ENCODE assay signal across 8 mouse cellular contexts in genomic region chr12:4038061-4039041, GRCm38 (mm10). TPM values are rescaled to one million over a fixed set of nuclear protein-coding genes. Genes with fewer than 3 reads are reported as not detected.
DNase-seq lines count a peak whose midpoint lies in the region; ATAC-seq and TF ChIP-seq lines count a peak whose summit lies in the region.

Efr3b (minus strand) TSS chr12:4038915.

- TF ChIP-seq POLR2A in CH12.LX (IDR thresholded peaks at IDR 0.05; ENCODE audit: low read depth, low read length), result no peak

- H3K36me3 ChIP-seq in CH12.LX (replicated peaks in 1 of 2; ENCODE audit: control insufficient read depth in 1 of 2, insufficient read depth in 1 of 2, low read length in 1 of 2), result no peaks in the 10 kb centered on the region
- H3K36me3 ChIP-seq in forebrain, embryonic 15.5 days, result no peaks in the 10 kb centered on the region
- no peaks in the 10 kb centered on the region for H3K36me3 ChIP-seq in liver, embryonic 13.5 days
- no peaks in the 10 kb centered on the region for H3K36me3 ChIP-seq in stomach, embryonic 15.5 days

- peak within 1 kb of the TSS; percentile 38 to 67 (median 57) for H3K4me3 ChIP-seq in CH12.LX (replicated peaks in 1 of 3; ENCODE audit: low read depth in 2 of 3, low read length in 2 of 3, poor library complexity in 1 of 3)
- peak within 1 kb of the TSS; percentile 90 for H3K4me3 ChIP-seq in forebrain, embryonic 15.5 days
- peak within 1 kb of the TSS; percentile 58 for H3K4me3 ChIP-seq in liver, embryonic 13.5 days (replicated peaks)
- H3K4me3 ChIP-seq in stomach, embryonic 15.5 days (replicated peaks), result peak within 1 kb of the TSS; percentile 72

- no peak for TF ChIP-seq CTCF in CH12.LX (conservative IDR thresholded peaks at IDR 0.05 in 1 of 2, IDR thresholded peaks at IDR 0.05 in 1 of 2; ENCODE audit: low read depth in 2 of 2, low read length in 2 of 2)

- in situ Hi-C loops in CH12.LX (cut with MboI; ENCODE audit: low pct_ligation_motif_present, low pct_unique_long_range_greater_than_20kb, low sequenced_read_pairs), result loop anchor here (5.0 kb wide), 1 partner anchor 41 kb away; no protein-coding TSS in a partner anchor

- ATAC-seq in cerebellum, adult (ENCODE audit: insufficient number of reproducible peaks, low FRiP score, low TSS enrichment), result peak; percentile 74
- ATAC-seq in forebrain, embryonic 15.5 days (replicated peaks), result peak; percentile 96
- ATAC-seq in liver, embryonic 13.5 days (ENCODE audit: low read depth), result peak; percentile 86
- peak; percentile 94 for ATAC-seq in stomach, embryonic 15.5 days (ENCODE audit: insufficient read depth, low FRiP score, low read depth)

- dilution Hi-C loops in CH12.LX (cut with MboI; ENCODE audit: extremely low pct_ligation_motif_present, extremely low pct_unique_long_range_greater_than_20kb, low sequenced_read_pairs), result no loop called here

- no peaks in the 10 kb centered on the region for H3K9me3 ChIP-seq in CH12.LX (replicated peaks; ENCODE audit: low read length)
- no peaks in the 10 kb centered on the region for H3K9me3 ChIP-seq in forebrain, embryonic 15.5 days
- H3K9me3 ChIP-seq in liver, embryonic 13.5 days (replicated peaks), result no peaks in the 10 kb centered on the region
- H3K9me3 ChIP-seq in stomach, embryonic 15.5 days, result no peaks in the 10 kb centered on the region

- peaks cover 20% of the 10 kb centered on the region for H3K27me3 ChIP-seq in CH12.LX (replicated peaks)
- no peaks in the 10 kb centered on the region for H3K27me3 ChIP-seq in forebrain, embryonic 15.5 days
- peaks cover 78% of the 10 kb centered on the region for H3K27me3 ChIP-seq in liver, embryonic 13.5 days
- no peaks in the 10 kb centered on the region for H3K27me3 ChIP-seq in stomach, embryonic 15.5 days (replicated peaks)

- peak; percentile 74 for DNase-seq in CH12.LX (ENCODE audit: extremely low read depth)
- DNase-seq in heart, postnatal 10 days, result peak; percentile 73 to 81
- peak; percentile 77 to 90 for DNase-seq in kidney, postnatal 36 days
- peak; percentile 49 for DNase-seq in liver, embryonic 13.5 days
- peak; percentile 86 for DNase-seq in neural tube, embryonic 10.5 days (ENCODE audit: extremely low spot score, low spot score)

- peak within 1 kb of the TSS; percentile 77 for H3K4me2 ChIP-seq in CH12.LX (ENCODE audit: insufficient read depth, low read depth, poor library complexity, severe bottlenecking)
- peak within 1 kb of the TSS; percentile 62 for H3K4me2 ChIP-seq in forebrain, embryonic 15.5 days (replicated peaks)
- H3K4me2 ChIP-seq in liver, embryonic 13.5 days, result peak within 1 kb of the TSS; percentile 77
- H3K4me2 ChIP-seq in stomach, embryonic 15.5 days, result peak within 1 kb of the TSS; percentile 99

- no peak within 1 kb of the TSS for H3K27ac ChIP-seq in CH12.LX (ENCODE audit: insufficient read depth, low read depth)
- peak within 1 kb of the TSS; percentile 76 for H3K27ac ChIP-seq in forebrain, embryonic 15.5 days (replicated peaks)
- no peak within 1 kb of the TSS for H3K27ac ChIP-seq in liver, embryonic 13.5 days
- no peak within 1 kb of the TSS for H3K27ac ChIP-seq in stomach, embryonic 15.5 days

- intact Hi-C loops in heart, postnatal 10 days (cut with DNase I), result loop anchor here (2.0 kb wide), 1 partner anchor 54 kb away; no protein-coding TSS in a partner anchor

- peak within 1 kb of the TSS; percentile 40 for H3K9ac ChIP-seq in CH12.LX (ENCODE audit: insufficient read depth, low read depth)
- H3K9ac ChIP-seq in forebrain, embryonic 15.5 days (replicated peaks), result peak within 1 kb of the TSS; percentile 66
- H3K9ac ChIP-seq in liver, embryonic 13.5 days, result peak within 1 kb of the TSS; percentile 51
- H3K9ac ChIP-seq in stomach, embryonic 15.5 days, result peak within 1 kb of the TSS; percentile 60; the same call in 1 of the 2 replicates

- TF ChIP-seq EP300 in CH12.LX (IDR thresholded peaks at IDR 0.05; ENCODE audit: low read length), result no peak

- peaks cover 2 to 19% of the 10 kb centered on the region in 2 experiments; a peak in 3 of 4 replicates for H3K4me1 ChIP-seq in CH12.LX (ENCODE audit: control insufficient read depth in 1 of 2, insufficient read depth in 2 of 2)
- peaks cover 14% of the 10 kb centered on the region for H3K4me1 ChIP-seq in forebrain, embryonic 15.5 days
- H3K4me1 ChIP-seq in liver, embryonic 13.5 days (replicated peaks), result peaks cover 12% of the 10 kb centered on the region
- H3K4me1 ChIP-seq in stomach, embryonic 15.5 days, result no peaks in the 10 kb centered on the region

- no peaks in the 10 kb centered on the region for H3K79me2 ChIP-seq in CH12.LX (replicated peaks; ENCODE audit: control insufficient read depth, extremely low read depth, insufficient read depth, poor library complexity, severe bottlenecking)

- under 1% methylated on average over 76 of the region's 78 CpGs for WGBS in forebrain, embryonic 15.5 days
- 1% methylated on average over 78 of the region's 78 CpGs for WGBS in liver, embryonic 13.5 days (ENCODE audit: insufficient replicate concordance)
- under 1% methylated on average over 70 of the region's 78 CpGs for WGBS in stomach, embryonic 15.5 days

- TF ChIP-seq RAD21 in CH12.LX (IDR thresholded peaks at IDR 0.05; ENCODE audit: low read depth, low read length), result no peak

TF ChIP-seq in CH12.LX, 34 proteins besides CTCF, POLR2A, EP300 and RAD21:
- no peak for TF ChIP-seq HCFC1 (IDR thresholded peaks at IDR 0.05; ENCODE audit: low read depth, low read length)
- 0 out of 2 replicates have a peak, but pooled peaks have one; percentile 30 for TF ChIP-seq NRF1 (IDR thresholded peaks at IDR 0.05; ENCODE audit: low read depth, low read length)

RNA-seq across cellular contexts. Expression of gene Efr3b, which starts in this region (rescaled TPM):
- total RNA-seq in CH12.LX (2012; rRNA removed) (0.63 and 0.68 TPM in 2 replicates), CH12.LX (2014; rRNA removed) (0.82 and 1.7 TPM in 2 replicates)
- polyA plus RNA-seq in CH12.LX (2012; ENCODE audit: insufficient read length, low read depth), result 1.7 and 2.1 TPM in 2 replicates
- polyA plus RNA-seq in forebrain, embryonic 15.5 days (2015; fragmentation: Nextera tagmentation; extraction: Ambion mirVana), result 29.9 and 31.4 TPM in 2 replicates
- total RNA-seq in heart, postnatal 10 days (2021), result 10 to 100 TPM in 1 of 2 experiments, 1 to 10 TPM in 1; 9.8 to 15.8 TPM
- polyA plus RNA-seq in liver, embryonic 13.5 days (2015; fragmentation: Nextera tagmentation; extraction: Ambion mirVana), result 0.13 TPM in 2 replicates
- polyA plus RNA-seq in stomach, embryonic 15.5 days (2015; fragmentation: Nextera tagmentation; extraction: Ambion mirVana), result 2.8 and 3.4 TPM in 2 replicates

Comparison
In these comparisons a context has a peak if more than half of its experiments do, and no peak if none do; other contexts are left out.
1. Peak in DNase-seq, ATAC-seq, H3K4me3 ChIP-seq, H3K9ac ChIP-seq and H3K4me2 ChIP-seq in liver, embryonic 13.5 days; RNA of the gene not detected or under 1 TPM.